Mouse (Mus musculus) kidney, adult 2 months (tissue): ENCODE results near the gene Otub2.

ENCODE experiments used
- CTCF ChIP-seq: fragments of 200-500 bp; conservative IDR thresholded peaks from 2 replicates; pipeline ENCODE4 v1.5.1; 2011; ENCODE audit warnings: low read depth, mild to moderate bottlenecking, control low read depth, low read length, moderate library complexity, mixed read lengths; ENCODE audit not compliant: insufficient read depth, insufficient read length
- POLR2A ChIP-seq: fragments of 200-500 bp; IDR thresholded peaks from one replicate; pipeline ENCODE4 v1.6.1; 2011; ENCODE audit warnings: low read depth, low read length, control low read depth

DNA sequence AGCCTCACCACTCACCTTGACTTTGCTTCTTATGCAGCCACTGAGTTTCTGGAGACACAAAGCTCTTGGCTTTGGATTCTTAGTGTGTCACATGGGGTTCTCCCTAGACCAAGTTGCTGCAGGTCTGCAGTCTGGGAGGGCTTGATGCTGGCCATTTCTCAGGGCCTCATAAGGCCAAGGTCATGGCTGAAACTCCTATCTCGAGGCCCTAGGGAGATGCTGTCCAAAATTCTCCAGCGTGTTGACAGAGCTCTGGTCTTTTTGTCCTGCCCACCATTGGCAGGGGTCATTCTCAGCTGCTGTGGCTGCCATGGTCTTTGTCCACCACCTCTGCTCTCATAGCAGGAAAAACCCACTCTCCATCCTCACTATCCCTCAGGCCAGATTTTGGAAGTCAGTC, 21.3 kb upstream of the Otub2 start:
- TF ChIP-seq POLR2A (no peak), CTCF (no peak)
